Mouse (Mus musculus) mouse trophoblast stem cell (cell line): ENCODE results near the gene Arid2.
"Not testable (repeated sequence)": the region's sequence is repeated elsewhere in the genome, so short reads cannot be mapped to it uniquely, and the experiment has no call there.

ENCODE experiments used
- in situ Hi-C, 2 experiments: fragments of 300-500 bp; cut with MseI, MboI; formaldehyde crosslinking; loops; 2 replicates in 1 of 2; 3 replicates in 1 of 2; pipeline ENCODE4 v1.15.1; 2025

The Arid2 gene

GRCm38 (mm10) chr15:96286015-96286934 is 1.0 kb upstream of the Arid2 start:
- in situ Hi-C loops: no loop called here

DNA sequence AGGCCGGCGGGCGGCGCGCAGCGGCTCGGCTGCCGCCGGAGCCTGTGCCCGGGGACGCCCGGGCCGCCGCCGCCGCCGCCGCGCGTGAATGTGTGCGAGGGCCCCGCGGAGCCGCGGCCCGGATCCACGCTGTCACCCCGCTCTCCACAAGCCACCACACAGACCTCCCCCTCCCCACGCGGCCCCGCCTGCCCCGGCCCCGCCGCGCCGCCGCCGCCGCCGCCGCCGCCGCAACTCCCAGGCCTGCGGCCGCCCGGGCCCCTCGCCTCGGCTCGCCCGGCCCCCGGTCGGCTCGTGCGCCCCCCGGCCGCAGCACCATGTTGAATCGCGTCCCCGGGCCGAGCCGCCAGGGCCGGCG is 404 bp upstream of the Arid2 start:
- in situ Hi-C loops: no loop called here

GRCm38 (mm10) chr15:96287976-96288835 is 888 bp downstream of the Arid2 start:
- in situ Hi-C loops: no loop called here

DNA sequence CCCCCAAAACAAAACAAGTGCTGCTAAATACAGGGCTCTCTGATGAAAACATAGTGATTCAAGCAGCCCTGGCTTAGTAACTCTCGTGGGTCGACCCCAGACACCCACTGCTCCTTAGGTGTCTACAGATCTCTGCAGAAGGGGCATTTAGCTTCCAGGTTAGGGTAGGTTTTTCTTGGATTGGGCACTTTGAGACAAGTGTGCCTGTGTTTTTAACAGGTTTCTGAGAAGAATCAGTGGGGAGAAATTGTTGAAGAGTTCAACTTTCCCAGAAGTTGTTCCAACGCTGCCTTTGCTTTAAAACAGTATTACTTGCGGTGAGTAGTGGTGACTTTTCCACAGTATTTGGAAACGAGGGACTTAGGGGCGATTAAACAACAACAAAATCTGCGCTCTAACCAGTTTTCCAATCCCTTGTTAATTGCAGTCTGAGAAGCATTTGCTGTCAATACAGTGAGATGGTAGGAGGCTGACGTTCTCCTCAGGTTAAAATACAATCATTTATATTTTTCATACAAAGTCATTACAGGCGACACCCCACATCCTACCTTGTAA is 1.6 kb downstream of the Arid2 start:
- in situ Hi-C loops: no loop called here

DNA sequence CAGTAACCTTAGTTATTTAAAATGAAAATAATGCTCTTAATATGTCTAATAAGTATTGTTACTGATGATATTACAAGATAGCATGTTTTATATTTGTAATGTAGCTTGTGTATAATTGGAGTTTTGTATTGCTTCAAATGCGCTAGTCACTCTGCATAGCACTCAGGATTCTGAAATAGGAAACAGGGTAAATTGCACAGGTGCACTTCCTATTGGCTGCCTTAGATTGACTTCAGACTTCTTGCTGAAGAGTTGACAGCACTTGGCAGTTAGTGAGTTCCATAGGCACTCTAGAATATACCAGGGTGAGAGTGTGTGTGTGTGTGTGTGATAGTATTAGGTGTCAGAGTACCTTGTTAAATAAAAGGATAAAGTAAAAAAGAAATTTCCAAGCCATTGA is 2.7 kb downstream of the Arid2 start:
- in situ Hi-C loops: no loop called here

DNA sequence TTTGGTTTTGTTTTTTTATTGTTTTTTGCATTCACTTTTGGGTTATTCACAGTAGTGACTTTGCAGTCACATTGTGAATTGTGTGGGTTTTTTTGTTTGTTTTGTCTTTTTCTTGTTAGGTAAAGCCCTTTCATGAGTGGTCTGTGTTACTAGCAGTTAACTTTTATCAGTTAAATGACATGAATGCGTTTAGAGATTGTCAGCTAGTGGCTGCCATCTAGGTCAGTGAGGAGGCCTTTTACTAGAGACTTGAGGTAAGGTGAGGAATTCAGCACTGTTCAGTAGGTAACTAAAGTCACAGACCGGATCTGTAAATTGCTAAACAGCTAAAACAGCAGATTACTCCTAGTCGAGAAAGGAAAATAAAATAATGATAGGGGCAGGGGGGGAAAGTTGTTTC is 6.1 kb downstream of the Arid2 start:
- in situ Hi-C loops: no loop called here

DNA sequence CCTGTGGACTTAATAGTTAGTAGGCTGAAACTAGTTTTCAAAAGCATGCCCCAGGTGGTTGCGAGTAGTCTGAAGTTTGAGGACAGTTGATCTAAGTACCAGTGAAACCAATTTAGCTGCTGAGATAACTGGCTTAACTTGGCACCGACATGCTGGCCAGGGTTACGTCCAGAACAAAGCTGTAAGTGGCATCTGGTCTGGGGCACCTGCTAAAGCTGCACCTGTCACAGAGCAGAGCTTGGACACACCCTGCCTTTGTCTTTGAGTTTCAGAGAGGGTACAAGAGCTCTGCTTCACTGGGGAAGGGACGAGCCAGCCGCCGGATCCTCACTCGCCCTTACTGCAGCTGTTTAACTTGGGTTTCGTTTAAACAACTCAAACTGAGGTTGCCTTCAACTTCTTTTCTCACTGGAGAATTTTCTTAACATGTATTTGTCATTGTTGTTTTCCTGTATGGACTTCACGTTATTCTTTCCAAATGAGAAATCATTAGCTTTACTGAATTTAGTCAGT is 9.8 kb downstream of the Arid2 start:
- in situ Hi-C loops: no loop called here

DNA sequence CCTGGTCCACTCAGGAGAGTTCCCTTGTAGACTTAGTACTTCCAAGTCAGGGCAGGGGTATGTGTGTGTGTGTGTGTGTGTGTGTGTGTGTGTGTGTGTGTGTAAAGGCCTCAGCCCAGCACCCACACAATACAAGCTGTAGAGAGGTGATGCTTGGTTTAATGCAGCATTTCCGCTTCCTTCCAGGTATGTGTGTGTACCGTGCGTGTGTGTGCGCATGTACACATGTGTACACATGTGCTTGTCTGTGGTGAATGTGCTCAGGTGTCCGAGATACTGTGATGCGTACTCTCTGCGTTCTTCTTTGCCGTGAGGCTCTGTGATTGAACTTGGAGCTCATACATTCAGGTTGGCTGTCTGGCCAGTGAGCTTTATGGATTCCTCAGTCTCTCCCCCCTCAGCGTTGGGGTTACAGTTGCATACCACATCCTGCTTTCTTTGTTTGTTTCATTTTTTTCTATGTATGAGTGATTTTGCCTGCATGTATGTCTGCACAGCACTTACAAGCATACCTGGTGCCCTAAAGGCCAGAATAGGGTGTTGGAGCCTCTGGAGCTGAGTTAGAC is 10.4 kb downstream of the Arid2 start:
- in situ Hi-C loops: no loop called here

DNA sequence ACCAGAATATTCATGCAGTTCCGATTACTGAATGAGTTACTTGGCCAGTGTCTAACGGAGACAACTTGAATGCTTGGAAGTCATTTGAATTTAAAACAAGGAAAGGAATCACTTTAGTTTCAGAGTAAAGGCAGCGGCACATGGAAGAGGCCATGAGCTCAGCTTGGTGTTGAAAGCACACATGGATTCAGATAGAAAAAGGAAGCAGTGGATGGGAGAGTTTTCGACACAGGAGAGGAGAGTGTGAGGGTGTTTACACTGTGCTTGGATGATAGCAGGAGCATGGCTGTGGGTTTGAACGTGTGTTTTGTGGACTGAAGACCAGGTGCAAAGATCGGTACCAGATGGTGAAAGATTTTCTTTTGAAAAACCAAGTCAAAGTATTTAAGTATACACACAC is 22.0 kb downstream of the Arid2 start:
- in situ Hi-C loops: no loop called here

DNA sequence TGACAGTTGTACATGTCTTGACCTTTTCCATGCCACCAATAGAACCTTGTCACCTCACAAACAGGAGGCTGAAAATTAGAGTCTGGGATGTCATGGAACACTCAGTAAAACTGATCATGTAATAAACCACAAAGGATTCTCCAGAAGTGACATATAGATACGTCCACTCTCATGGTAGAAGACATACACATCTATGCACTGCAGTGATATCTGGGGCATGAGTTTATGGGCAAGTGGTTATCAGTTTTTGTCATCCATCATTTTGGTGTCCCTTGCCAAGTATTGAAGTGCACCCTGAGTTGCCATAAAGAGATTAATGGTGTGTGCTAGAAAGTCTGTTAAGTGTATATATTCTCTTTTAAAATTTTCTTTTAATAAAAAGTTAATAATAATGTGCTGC is 25.6 kb downstream of the Arid2 start:
- in situ Hi-C loops: no loop called here

- in situ Hi-C loops: no loop called here
Observed at GRCm38 (mm10) chr15:96315664-96316063, 28.3 kb downstream of the Arid2 start.

DNA sequence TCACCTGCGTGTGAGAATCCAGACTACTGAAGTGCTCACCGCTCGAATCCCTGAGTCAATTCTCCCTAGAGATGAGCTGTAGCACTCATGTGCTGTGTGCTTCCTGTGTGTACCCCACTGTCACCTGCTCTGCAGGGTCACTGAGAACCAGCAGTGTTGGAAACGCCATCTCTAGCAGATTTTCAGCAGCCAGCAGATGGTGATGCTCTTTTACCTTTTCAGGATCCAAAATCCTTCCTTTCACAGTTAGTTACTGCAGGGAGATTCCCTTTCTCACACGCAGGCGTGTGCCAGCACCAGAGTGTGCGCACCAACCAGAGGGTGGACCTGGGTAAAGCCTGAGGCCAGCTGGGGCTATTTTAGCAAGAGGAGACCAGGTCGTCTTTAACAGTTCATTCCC is 32.0 kb downstream of the Arid2 start:
- in situ Hi-C loops: no loop called here

GRCm38 (mm10) chr15:96325726-96326328 is 38.5 kb downstream of the Arid2 start:
- in situ Hi-C loops: no loop called here

DNA sequence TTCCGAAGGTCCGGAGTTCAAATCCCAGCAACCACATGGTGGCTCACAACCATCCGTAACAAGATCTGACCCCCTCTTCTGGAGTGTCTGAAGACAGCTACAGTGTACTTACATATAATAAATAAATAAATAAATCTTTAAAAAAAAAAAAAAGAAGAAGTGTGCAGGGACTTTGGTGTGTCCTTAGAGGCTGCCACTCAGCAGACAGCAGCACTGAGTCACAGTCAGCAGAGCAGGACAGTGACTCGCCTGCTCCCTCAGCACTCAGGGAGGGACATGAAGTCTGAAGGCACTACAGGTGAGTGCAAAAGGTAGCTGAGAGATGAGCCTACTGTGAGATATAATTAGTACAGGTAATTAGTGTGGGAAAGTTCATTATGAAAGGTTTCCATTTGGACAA is 41.4 kb downstream of the Arid2 start:
- in situ Hi-C loops: not testable (repeated sequence)

DNA sequence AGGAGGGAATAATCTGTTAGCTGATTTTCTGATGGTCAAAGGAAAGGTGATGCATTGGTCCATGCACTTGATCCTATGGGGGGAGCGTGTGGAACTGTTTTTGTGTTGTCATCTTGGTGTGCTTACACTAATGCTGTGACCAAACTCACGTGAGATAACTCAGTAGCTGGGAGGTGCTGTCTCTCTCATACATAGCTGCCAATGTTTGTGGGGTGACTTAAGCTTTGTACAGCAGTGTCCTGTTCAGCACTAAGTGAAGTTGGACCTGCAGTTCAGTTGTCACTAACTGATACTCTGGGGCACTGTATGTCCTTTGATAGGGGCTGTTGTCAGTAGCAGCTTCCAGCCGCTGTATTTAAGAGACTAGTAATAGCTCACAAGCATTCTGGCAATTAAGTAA is 43.2 kb downstream of the Arid2 start:
- in situ Hi-C loops: no loop called here

GRCm38 (mm10) chr15:96332468-96333213 is 45.3 kb downstream of the Arid2 start:
- in situ Hi-C loops: no loop called here

DNA sequence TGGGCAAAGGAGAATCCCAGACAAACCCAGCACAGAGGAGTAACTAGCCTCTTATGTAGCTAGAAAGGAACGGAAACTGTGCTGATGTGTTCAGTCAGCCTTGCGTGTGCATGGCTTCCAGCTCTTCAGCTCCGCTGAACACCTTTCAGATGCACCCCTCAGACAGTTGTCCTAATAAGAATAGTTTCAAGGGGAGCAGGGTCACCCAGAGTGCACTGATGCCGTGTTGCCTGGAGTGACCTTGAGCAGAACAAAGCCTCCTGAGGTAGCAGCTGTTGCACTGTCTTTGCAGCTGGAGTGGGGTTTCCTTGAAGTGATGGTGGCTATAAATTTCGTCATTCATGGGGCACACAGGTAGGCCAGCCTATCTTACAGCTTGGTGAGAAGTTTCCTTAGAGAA is 46.0 kb downstream of the Arid2 start:
- in situ Hi-C loops: no loop called here

DNA sequence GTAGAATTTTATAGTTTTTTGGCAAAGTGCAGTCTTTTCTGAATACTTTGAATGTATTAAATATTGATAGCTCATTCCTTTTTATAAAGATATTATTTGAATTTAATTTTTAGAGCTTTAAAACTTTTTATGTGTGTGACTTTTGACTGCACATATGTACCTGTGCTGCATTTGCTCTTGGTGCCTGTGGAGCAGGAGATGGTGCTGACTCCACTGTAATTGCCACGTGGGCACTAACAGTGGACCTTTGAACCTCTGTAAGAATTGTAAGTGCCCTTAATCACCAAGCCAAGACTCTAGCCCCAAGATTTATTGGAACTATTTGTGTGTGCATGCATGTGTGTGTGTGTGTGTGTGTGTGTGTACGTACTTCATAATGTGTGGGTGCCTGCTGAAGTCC is 53.6 kb downstream of the Arid2 start:
- in situ Hi-C loops: no loop called here

DNA sequence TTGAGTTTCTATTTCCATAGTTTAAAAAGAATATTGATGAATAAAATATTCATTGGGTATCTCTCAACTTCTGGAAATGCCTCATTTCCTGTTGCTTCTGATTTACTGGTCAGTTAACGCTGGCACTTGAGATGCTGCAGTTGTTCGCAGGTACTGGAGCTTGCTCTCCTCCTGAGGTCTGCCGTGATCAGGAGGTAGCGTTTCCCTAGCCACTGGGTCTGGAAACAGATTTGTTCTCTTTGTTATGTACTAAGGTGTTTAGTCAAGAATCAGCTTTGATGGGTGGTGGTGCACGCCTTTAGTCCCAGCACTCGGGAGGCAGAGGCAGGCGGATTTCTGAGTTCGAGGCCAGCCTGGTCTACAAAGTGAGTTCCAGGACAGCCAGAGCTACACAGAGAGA is 54.8 kb downstream of the Arid2 start:
- in situ Hi-C loops: no loop called here

GRCm38 (mm10) chr15:96342871-96343270 is 55.6 kb downstream of the Arid2 start:
- in situ Hi-C loops: no loop called here
